Mouse (Mus musculus) B cell, adult 2 months (primary cell): ENCODE measurements around the gene Gm6890.
"Not testable (repeated sequence)": the region's sequence is repeated elsewhere in the genome, so short reads cannot be mapped to it uniquely, and the experiment has no call there.

Source experiments
- DNase-seq, 2 experiments: peaks; one replicate each; pipeline ENCODE4 v3.0.0; 2022

The Gm6890 gene

DNA sequence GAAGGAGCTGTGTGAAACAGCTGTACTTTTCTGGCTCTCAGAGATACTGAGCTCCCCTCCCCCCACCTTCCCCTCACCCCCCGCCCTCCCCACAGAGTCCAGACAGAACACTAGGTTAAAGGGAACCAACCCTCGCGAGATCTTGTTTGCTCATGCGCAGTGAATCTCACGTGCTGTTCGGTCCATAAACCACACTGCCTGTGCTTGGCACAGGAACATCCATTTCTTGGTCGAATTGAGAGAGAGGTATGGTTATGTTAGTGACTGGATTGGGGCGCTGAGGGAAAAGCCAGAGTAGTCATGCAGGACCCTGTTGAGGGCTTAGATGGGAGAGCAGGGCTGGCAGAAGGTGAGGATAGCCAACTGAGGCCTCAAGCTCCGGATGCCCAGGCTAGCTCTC lies at the start of gene Gm6890:
Gm6890 (plus strand) TSS at position 301 of the 400 bp plus-strand sequence.
- not testable (repeated sequence) for DNase-seq

DNA sequence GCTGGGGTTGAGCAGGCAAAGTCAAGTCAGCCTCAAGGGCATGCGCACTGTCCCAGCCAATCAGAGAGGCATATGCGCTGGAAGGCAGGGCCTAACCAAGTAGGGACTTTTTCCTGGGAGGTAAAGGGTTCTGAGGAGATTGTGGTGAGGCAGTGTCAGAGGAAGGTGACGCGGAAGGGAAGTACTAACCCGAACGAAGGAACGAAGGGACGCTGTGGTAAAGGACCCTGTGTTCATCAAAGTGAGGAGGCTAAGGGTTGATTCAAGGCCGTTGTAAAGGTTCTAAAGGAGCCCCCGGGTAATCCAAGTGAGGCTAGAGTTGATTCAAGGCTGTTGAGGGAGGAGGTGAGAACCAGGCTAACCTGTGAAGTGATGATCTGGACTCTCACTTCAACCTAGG lies 14.5 kb upstream of the Gm6890 start:
- DNase-seq: not testable (repeated sequence)

DNA sequence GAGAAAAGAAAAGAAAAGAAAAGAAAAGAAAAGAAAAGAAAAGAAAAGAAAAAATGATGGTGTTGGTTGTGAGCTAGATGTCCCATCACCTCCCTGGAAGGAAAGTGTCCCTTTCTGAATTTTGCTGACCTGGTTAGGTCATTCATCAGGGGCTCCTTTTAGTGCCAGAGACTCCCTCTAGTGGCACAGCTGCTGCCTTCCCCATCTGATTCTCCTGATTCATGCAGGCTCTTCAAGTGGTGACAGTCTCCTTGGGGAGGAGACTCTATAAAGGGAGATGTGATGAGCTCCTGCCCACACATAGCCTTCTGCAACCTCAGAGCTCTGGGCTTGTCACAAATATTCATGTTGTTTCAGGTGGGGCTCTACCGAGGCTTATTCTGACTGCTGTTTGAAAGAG lies 30.0 kb downstream of the Gm6890 start:
- DNase-seq: not testable (repeated sequence)
